Mouse (Mus musculus) layer of hippocampus, adult 11-12 months (tissue): ENCODE data around the gene Sdr39u1.

ENCODE experiments used
- DNase-seq: peaks from one replicate; pipeline ENCODE4 v3.0.0; 2022; ENCODE audit warnings: low spot score

Sdr39u1 gene

DNA sequence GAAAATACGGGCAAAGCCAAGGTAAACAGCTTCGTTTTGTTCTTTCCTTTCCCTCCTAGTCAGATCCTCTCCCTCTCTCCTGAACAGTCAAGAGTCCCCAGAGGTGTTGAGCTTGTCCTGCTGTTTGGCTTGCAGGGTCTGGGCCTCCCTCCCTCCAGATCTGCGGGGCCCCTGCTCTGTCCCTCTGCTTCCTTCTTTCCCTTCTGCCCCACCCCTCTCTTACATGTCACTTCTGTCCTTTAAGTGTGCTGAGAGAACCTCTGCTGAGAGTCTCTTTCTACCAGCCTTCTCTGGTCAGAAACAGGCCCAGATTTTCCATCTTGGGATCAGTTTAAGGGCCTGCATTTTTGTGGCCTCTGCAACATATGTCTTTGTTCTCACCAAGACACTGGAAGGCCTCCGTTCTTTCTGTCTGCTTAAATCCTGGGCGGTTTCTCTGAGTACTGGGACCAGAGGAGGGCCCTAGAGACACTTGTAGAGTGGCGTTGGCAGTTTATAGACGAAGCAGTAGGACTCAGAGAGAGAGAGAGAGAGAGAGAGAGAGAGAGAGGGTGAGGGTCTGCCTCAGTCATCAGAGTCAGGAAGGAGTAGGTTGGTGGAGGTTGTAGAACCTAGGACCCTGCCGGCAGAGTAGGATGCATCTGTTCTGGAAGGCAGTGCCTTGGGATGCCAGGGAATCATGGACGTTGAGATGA lies 45.5 kb downstream of the Sdr39u1 start:
- DNase-seq: no peak

- no peak for DNase-seq
Measured at GRCm38 (mm10) chr14:55853621-55854285, 46.3 kb downstream of the Sdr39u1 start, which contains the start of gene Nynrin. TSS of gene Nynrin (plus strand) at chr14:55854010.

DNA sequence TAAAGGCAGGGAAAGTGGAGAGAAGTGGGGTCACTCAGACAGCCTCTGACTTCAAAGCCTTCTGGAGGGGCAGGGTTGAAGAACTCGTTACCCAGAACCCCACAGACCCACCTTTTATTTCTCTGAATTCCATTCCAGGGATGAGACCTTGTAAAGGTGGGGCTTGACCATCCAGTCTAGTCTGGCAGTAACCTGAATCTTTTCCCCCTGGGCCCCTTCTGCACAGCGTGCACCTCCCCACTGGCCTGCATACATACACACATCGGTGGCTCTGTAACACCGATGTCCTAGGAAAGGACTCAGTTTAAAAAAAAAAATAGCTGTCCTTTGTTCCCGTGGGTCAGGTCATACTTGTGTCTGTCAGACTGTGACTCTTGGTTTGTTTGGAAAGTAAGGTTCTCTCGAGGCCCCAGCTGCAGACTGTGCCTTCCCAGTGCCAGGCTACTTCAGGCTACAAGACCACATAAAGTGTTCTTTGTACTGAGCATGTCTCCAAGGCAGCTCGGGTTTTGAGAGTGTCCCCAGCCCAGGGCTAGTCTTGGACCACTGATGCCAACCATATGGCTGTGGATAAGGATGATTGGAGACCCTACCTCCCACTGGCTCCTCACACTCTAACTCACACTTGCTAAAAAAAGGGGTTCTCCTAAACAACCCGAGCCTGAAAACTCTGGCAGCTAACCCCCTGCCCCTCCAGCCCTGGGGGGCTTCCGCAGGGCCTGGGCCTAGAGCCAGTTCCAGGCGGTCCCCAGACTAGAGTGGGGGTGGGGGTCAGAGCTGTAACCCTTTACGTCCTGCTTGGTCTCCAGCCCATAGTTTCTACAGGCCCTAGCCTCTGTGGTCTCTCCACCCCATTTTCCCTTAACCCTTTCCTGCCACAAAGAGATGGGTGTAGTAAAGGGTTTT lies 47.2 kb downstream of the Sdr39u1 start:
- DNase-seq: no peak

GRCm38 (mm10) chr14:55850885-55851284 lies 49.2 kb downstream of the Sdr39u1 start:
- no peak for DNase-seq
